Mouse (Mus musculus) ovary, adult 18-20 months (tissue): Measurements from ENCODE around the gene Gadd45g.

Experiments used
- DNase-seq: peaks from one replicate; pipeline ENCODE4 v3.0.0; 2022; ENCODE audit warnings: low spot score, mixed read lengths

Gadd45g gene

GRCm38 (mm10) chr13:51885594-51885993 lies 39.1 kb downstream of the Gadd45g start:
- no peak for DNase-seq

DNA sequence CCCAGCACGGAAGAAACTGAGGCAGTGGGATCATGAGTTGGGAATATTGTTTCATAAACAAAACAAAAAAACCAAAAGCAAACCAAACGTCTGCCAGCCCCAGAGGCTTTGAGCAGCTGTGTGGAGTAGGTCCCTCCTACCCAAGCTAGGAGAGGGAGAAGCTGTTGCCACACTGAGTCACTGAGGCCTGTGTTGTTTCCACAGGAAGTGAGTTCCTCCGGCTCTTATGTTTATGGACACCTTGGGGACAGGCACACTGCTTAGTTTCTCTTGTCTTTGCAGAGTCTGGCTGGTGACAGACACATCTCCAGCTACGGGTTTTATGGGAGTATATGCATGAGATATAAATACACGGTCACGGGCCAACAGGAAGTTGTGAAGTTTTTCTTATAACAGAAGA lies 39.6 kb downstream of the Gadd45g start:
- no peak for DNase-seq

DNA sequence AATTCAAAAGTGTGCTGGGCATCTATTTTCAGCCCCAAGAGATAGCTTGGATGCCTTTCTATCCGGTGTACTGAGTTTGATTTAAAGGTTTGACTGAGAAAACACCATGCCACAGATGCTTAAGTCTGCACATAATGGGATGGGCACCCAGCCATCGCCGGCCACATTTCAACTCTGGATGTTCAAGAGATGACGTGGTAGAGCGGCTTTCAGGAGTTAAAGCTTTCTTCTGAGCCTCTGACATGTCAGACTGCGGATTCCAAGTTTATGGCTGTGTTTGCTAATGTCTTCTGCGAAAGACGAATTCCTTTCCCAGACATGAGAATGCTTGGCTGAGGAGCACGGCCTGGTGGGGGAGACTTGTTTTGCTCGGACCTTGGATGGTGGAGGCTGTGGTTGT lies 40.2 kb downstream of the Gadd45g start:
- DNase-seq = peak; percentile 31

DNA sequence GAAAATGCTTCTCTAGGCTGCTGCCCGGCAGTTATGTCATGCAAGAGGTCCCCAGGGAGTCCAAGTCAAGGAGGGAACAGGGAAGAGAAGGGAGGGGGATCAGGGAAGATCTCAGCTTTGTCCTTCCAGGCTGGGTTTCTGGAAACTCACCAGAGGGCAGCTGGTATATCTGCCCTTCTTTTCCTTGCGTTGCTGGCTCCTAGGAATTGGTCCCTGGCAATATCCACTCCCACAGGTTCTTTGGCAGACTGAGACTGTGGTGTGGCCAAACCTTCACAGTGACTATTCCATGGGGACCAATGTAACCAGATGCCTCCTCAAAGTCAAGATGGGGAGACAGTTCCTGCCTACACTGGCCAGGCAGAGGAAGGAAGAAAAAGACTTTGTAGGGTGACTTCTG lies 41.9 kb downstream of the Gadd45g start:
- DNase-seq = no peak

- no peak for DNase-seq
Measured at GRCm38 (mm10) chr13:51891825-51892532, 45.5 kb downstream of the Gadd45g start.

DNA sequence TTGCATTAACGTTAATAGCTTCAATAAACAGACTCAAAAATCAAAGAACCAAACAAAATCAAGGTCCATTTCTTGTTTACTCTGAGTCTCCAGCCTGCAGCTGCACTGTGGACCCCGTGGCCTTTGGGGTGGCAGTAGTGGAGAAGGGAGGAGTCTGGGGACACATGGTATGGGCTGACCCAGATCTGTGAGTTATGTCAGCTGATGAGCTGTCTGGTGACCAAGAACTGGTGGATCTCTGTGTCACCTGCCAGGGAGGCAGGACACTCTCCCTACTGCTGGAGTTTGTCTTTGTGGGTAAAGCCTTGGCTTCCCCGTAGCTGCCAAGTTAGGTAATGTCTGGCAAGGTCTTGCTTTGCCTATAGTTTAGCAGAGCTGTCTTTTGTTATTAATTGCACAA lies 51.1 kb downstream of the Gadd45g start:
- DNase-seq = no peak
